Mouse (Mus musculus) left cerebral cortex, adult 2 months (tissue): ENCODE data around the gene Gm4175. TPM values are rescaled to one million over a fixed set of nuclear protein-coding genes. Genes with fewer than 3 reads are reported as not detected.
"Not testable (repeated sequence)": the region's sequence is repeated elsewhere in the genome, so short reads cannot be mapped to it uniquely, and the experiment has no call there.

Experiments used
- DNase-seq, 2 experiments: peaks; one replicate each; pipeline ENCODE4 v3.0.0; 2021 to 2022; ENCODE audit warnings: low spot score in 2 of 2, mixed read lengths in 1 of 2; ENCODE audit errors: extremely low spot score in 1 of 2
- H3K27ac ChIP-seq: fragments of 200-600 bp; 2 replicates; pipeline ENCODE4 v1.8.1; 2022
- H3K4me3 ChIP-seq: fragments of 200-600 bp; 2 replicates; pipeline ENCODE4 v1.8.1; 2022
- intact Hi-C: fragments of 180-260 bp; cut with DNase I; formaldehyde crosslinking; loops from one replicate; pipeline ENCODE4 v1.15.1; 2025
- long read RNA-seq, 2 experiments: library from polyadenylated mRNA; stranded (forward); transcript quantifications; one replicate each; pipeline ENCODE4 v2.0.0; 2021; ENCODE audit warnings: borderline mapping rate in 2 of 2
- total RNA-seq, 2 experiments: library from RNA; stranded (reverse); gene quantifications; 2 replicates each; pipeline ENCODE4 v1.2.3; 2021

The Gm4175 gene
- total RNA-seq, result not detected
- long read RNA-seq, experiment 1, result 0 reads
- long read RNA-seq, experiment 2, result 0 reads

GRCm38 (mm10) chr7:21761375-21761774 lies at the start of gene Gm4175:
Gene Gm4175 (minus strand): TSS chr7:21761475.
- H3K27ac ChIP-seq, DNase-seq, intact Hi-C loops, H3K4me3 ChIP-seq: not testable (repeated sequence)

GRCm38 (mm10) chr7:21796628-21797027 lies 35.4 kb upstream of the Gm4175 start, which contains the start of gene Gm4177:
Gene Gm4177 (minus strand): TSS chr7:21796728.
- intact Hi-C loops, H3K4me3 ChIP-seq, DNase-seq, H3K27ac ChIP-seq: not testable (repeated sequence)

Other genes starting within 250 kb of the Gm4175 start
- not detected for gene Vmn1r130, start 249.7 kb downstream of the Gm4175 start, total RNA-seq
- not detected for gene Vmn1r131, start 215.4 kb downstream of the Gm4175 start, total RNA-seq
- not detected for gene Vmn1r132, start 147.4 kb downstream of the Gm4175 start, total RNA-seq
- gene Gm4177, start 35.3 kb upstream of the Gm4175 start, total RNA-seq, result not detected
- gene Vmn1r135, start 70.9 kb upstream of the Gm4175 start, total RNA-seq, result not detected
- not detected for gene Gm5725, start 82.8 kb upstream of the Gm4175 start, total RNA-seq
- gene Gm5891, start 159.8 kb upstream of the Gm4175 start, total RNA-seq, result not detected
- gene Vmn1r137, start 233.1 kb upstream of the Gm4175 start, total RNA-seq, result not detected